Mouse (Mus musculus): ENCODE data around the gene Inpp5a.
A peak's percentile ranks its signal among the peaks of the same experiment; 100 is the strongest.

Gene Inpp5a

DNA sequence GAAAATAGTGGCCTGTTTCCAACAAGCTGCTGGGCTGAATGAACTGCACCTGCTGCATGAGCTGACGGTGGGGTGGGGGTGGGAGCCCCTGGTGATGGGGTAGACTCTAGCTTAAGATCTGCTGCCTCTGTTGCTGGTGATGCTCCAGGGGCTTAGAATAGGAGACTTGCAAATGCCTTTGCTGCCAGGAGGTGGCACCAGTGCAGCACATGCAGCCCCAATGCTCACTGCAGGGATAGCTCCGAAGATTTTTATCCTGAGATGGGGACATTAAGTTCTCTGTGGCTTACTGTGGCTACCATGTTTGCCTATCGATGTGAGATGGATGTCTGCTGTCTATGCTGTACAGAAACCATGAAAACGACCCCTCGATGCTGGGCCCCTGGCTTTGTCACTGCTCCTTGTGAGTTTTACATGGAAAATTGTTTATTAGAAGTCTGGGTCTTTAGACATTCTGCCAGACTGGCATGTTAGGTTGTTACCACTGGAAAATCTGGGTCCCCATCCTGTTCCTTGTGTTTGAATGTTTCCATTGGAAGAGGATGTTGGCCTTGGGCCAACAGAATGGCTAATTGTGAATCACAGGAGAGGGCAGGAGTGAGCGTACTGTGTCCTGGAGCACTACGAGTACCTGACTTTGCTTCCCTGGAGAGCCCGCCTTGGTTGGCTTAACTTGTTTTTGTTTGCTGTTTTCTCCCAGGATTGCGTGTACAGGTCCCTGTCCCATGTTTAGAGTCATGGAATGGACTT is 95.5 kb downstream of the Inpp5a start:
- peak; percentile 73 for DNase-seq

DNA sequence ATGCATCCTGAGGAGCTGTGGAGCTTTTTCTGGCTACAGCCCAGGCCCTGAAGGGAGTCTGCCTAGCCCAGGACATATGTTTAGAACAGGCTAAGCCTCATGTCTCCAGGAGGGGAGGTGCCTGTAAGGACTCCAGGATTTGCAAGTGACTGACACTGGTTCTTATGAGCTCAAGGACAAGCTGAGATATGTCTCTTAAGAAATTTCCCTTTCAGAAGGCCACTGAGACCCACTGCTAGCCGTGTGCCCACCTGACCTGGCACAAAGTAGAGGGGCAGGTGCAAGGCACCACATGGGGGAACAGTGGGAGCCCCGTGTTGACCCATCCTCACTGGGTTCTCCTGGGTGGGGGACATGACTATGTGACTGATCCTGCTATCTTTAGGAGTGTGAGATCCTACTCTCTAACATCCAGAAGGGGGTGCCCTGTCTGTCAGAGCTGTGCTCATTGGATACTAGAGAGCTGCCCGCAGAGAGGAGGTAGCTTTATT is 100.9 kb downstream of the Inpp5a start:
- peak; percentile 67 for DNase-seq

- no peak for DNase-seq
Observed at GRCm38 (mm10) chr7:139492351-139492750, 103.4 kb downstream of the Inpp5a start.

DNA sequence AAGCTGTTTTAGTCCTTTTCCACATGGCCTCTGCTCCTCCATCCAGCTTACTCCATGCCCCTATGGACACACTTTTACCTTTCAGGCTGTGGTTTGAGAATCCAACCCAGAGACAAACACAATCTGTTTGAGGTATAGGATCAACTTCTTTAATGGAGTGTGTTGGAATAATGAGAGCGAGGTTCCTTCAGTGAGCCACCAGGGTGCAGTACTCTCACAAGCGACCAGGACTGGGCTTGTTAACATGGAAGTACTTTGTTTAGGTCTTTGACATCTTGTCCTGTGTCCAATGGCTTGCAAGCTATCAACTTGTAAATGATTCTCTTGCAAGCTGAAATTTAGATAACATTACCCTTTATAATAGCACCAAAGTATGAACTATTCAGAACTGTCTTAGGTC is 104.0 kb downstream of the Inpp5a start:
- DNase-seq = no peak

DNA sequence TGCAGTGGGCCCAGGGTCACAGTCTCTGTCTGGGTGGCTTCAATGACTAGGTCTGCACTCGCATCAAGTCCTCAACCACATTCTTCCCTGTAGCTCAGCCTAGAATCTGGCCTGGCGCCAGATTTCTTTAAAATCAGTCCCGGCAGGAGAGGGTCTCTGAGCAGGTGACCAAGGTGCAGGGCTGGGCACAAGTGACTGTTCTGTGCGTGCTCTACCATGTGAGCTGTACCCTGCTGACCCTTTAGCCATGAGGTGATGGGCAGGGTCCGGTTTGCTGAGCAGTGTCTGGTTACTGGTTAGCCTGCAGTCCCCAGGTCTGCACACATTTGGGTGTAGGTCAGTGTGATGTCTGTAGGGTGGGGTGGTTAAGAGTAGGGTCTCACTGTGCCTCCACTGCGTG is 106.9 kb downstream of the Inpp5a start:
- DNase-seq = no peak

DNA sequence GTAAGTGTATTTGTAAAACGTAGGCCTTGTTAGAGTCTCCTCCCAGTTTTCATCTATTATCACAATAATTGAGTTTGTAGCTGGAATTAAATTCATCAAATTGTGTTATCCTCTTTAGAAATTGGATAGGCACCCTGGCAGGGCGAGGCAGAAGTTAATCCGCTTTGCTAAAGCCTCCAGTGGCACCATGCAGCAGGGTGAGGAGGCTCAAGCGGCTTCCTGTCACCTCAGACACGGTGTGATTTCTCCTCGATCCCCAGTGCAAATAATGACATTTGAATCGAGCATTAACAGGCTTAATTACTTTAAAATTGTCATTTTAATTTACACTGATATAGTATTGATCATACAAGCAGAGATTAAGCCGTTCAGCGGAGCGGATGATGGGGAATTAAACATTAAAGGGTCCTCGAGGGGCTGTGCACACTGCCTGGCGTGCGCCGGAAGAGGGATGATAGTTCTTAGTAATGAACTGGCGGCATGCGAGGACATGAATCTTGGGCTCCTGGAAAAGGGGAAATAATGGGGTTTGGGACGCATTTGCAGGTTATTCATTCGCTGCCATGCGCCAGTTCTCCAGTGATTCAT is 109.2 kb downstream of the Inpp5a start:
- no peak for DNase-seq

GRCm38 (mm10) chr7:139504064-139504463 is 115.2 kb downstream of the Inpp5a start:
- DNase-seq = no peak

DNA sequence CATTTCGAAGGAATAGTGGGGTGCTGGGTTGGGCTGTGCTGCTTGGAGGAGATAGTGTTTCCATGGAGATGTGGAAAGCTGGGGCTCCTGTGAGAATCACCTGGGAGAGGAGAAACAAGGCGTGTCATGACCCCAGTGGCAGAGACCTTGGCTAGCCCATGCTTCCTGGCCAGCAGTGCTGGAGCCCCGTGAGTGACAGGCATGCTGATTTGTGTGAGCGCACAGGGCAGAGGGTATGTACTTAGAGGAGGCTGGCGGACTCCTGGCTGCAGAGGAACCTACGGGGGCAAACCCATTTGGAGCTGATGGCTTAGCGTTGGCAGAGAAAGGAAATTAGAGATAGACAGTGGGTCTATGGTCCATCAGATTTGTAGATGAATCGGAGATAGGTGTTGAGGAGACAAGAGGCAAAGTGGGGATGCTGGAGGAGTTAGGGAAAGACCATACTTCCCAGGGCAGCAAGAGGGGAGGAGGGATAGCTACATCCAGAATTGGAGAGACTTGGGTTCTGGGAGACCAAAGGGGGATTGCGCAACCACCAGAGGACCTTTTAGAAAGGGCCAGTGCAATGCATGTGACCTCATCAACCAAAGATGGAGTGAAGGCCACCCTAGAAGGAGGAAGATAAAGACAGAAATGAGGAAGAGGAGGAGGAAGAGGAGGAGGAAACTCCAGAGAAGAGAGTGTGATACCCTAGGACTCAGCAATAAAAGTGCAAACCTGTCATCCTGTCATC is 117.9 kb downstream of the Inpp5a start:
- no peak for DNase-seq

DNA sequence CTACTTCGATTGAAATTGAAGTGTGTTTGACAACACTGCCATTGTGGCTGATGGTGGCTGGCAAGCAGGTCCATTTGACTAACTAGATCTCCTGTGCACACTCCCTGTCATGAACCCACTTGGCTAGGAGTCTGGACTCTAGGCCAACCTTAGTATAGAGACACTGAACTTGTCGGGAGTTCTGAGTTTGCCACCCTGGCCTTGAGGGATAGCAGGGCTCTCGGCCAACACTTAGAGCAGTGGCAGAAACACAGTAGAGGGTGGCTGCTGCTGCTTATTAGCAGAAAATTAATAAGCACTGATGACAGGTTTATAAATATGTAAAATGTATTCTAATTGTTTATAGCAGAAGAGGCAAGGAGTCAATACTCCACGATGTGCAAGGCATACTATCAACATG is 120.0 kb downstream of the Inpp5a start:
- no peak for DNase-seq

DNA sequence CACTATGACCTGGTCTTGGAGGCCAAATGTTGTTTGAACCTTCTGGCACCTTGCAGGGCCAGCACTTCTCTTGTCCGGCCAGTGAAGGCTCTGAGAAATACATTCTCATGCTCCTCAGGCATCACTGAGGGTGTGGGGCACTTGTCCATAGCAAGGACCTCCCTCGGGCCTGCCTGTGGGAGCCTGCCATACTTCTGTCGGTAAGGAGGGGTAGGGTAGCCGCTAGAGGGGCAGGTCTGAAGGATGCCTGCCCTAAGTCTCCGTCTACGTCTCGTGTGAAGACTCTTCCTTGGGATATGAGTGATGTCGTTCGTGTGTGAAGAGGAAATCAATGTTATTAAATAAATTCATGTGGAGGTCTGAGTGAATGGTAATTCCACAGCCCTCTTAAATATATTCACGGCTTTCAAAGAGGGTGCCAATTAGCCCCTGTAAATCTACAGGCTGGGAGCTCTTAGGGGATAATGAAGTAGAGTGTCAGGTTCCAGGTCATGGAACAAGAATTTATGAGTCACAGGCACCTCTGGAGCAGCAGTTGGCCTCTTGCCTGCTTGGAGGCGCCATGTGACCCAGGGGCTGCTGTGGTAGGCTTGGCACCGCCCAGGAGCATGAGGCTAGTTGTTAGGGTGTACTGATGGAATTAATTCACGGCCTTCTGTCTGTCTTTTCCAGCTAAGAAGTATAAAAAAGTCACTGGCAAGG is 127.2 kb downstream of the Inpp5a start:
- DNase-seq = no peak

DNA sequence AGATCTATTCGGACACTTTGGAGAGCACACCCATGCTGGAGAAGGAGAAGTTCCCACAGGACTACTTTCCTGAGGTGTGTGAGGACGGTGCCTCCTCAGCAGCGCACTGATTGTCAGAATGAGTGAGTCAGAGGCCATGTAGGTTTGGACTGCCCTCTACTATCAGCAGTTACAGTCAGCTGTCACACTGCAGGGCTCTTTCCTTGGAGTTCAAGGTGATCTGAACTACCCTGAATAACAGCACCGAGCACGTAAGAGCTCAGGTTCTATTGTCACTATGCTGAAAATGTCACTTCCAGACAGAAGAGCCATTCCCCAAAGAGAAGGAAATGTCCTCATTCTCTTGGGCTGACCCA is 127.7 kb downstream of the Inpp5a start:
- no peak for DNase-seq

- no peak for DNase-seq
Observed at GRCm38 (mm10) chr7:139518352-139518751, 129.4 kb downstream of the Inpp5a start.

- DNase-seq = no peak
Observed at GRCm38 (mm10) chr7:139528309-139529076, 139.6 kb downstream of the Inpp5a start.

GRCm38 (mm10) chr7:139529208-139529607 is 140.3 kb downstream of the Inpp5a start:
- no peak for DNase-seq

DNA sequence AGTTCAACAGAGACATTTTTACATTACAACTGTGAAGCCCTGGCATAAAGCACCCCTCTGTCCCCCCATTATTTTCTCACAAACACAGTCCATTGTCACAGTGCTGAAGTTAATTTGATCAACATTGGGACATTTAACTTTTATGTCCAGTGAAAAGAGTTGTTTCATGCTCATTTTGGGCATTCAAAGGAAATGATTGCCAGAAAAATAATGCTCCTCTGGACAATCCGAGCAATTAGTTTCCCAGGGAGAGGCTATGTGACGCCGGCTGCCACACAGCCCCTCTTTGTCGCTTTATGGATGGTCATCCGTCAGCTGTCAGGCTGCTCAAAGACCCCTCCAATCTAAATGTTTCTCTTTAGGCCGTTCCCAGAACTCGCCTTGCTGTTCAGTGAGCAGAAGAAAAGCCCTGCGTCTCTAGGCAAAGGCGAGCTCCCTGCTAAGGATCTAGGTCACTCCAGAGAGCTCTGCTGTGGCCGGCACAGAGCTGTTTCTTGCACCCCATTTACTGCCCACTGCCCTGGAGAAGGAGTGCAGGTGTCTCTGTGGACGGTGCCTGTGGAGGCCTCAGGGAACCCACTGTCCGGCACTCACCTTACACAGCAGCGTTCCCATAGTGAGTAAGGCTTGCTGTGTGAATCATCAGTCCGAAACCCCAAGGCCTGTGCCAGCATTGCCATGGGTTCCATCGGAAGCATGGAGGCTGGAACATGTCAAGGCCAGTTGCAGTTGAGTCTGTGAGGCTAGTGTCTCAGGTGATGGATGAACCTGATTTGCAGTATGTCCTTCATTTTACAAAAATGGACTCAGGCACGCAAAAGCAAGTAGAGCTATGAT is 141.9 kb downstream of the Inpp5a start:
- DNase-seq = no peak

DNA sequence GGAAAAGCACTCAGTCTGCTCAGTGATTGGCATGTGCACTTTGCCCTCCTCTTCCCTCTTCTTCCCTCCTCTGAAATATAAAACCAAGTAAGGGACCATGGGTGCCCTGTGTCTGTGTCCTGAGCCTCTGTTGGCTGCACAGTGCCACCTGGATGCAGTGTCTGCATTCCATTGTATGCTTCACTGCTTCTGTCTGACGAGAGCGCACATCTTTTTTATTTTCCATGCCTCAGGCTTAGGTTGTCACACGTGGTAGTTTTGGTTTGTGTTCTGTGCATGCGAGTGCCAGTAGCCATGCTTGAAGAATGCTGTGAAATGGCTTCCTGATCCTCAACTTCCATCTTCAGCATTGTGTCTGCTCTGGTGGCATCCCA is 142.5 kb downstream of the Inpp5a start:
- DNase-seq = no peak

DNA sequence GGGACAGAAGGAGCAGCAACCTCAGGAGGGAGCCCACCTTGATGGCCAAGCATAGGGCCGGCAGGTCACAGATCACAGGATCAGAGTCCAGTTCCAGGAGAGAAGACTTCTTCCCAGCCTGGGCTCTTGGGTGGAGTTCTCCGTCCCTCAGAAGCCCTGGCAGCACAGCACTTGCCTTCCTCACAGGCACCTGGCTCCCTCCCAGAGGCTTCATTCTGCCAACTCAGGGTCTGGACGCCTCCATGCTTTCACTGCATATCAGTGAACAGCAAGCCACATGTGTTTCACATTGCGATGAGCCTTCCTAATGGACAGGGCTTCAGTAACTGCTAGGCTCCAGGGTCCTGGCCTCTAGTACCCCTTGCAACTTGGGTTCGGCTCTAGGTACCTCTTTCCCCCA is 147.4 kb downstream of the Inpp5a start:
- DNase-seq = peak; percentile 49

DNA sequence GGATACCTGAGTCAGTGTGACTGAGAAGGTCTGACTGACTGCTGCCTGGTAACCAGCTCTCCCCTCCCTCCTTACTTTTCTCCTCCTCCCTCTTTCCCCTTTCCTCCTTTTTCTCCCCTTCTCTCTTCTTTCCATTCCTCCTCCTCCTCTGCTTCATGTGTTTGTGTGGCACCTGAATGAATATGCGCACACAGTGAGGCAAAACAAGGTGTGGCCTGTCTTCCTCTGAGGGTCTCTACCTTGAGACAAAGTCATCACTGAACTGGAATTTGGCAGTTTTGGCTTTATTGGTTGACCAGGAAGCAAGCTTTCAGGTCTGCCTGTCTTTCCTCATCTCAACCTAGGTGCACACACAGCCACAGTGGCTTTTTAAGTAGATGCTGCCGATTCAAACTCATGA is 147.9 kb downstream of the Inpp5a start:
- no peak for DNase-seq

- no peak for DNase-seq
Observed at GRCm38 (mm10) chr7:139537831-139538230, 148.9 kb downstream of the Inpp5a start.

DNA sequence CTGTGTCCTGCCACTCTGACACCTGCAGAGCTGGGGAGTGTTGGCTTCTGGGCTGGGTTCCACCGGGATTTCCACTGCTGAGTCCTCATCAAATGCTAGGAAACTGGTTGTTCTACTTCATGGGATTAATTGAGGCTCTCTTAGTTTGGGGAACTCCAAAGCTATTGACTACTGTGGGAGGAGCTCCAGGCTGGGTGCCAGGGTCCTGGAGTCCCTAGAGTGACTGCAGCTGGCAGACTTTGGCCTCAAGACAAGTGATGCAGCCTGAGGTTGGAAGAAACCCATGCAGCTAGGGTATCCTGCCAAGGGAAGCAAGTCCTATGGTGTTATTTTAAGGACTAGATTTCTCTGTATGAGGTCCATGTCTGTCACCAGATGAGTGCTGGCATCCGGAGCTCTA is 149.6 kb downstream of the Inpp5a start:
- DNase-seq = no peak

DNA sequence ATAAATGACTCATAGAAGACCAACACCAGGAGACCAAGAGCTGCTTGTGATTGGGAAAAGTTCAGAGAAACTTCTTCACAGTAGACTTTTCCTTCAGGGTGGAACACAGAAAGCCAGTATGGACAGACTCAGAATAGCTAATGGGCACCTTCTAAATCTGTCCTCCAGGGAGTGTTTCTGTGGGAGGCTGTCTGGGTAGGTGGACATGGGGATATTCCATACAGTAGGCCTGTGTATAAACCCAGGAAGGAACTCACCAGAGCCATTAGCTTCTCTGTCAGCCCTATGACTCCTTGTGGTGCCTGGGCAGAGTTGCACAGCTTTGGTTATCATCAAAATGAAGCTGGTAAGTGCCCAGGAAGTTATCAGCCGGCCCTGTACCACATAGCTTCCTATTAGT is 151.7 kb downstream of the Inpp5a start:
- DNase-seq = no peak

DNA sequence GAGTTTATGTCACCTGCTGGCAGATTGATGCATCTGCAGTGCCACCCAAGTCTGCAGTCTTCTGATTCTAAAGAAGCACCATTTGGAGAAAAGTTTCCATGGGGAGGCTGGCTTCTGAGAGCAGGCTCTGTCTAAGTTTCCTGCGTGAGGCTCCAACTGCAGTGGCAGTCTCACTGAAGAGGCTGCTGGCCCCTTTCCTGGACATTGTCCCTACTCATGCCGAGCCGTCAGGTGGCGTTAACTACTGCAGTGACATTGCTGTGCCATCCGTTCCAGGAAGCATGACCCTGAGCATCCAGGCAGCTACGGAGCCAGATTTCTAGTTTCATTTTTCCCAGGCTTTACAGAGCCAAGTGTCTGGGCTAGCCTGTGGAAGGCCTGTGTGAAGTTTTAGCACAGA is 152.5 kb downstream of the Inpp5a start:
- peak; percentile 72 for DNase-seq

Data from cerebellum, adult 9-11 months (tissue).